Mouse (Mus musculus): Measurements from ENCODE around the gene Gm49369. TPM values are rescaled to one million over a fixed set of nuclear protein-coding genes. Genes with fewer than 3 reads are reported as not detected.

Gm49369 gene
- total and polyA plus RNA-seq, 2 experiments from 2014 or later, result 0.85 TPM; not detected in 1

DNA sequence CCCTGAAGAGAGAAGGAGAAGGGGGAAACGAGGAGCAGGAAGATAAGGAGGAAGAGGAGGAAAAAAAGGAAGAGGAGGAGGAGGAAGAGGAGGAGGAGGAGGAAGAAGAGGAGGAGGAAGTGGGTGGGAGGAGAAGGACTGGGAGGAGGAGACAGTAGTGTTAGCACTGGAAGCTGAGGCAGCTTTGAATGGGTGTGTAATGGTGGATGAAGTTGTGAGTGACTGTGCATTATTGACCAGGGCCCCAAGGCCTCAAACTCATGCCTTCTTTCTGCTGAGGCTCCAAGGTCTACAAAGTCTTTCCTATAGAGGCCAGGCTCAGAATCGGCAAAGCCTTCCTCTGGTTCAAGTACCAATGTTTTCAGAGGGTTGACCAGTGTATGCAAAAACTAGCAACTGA, 39.4 kb upstream of the Gm49369 start:
- Histone ChIP-seq H3K9me3 (replicated peaks; ENCODE audit: control insufficient read depth, low read length) (no peaks in the 10 kb centered on the region), H3K4me2 (ENCODE audit: low read depth, low read length) (no peak overlapping the region), H3K9ac (replicated peaks; ENCODE audit: low read depth, low read length) (no peak overlapping the region), H3K36me3 (replicated peaks; ENCODE audit: control insufficient read depth, insufficient read depth, low read length) (no peaks in the 10 kb centered on the region), H3K27ac (ENCODE audit: low read depth) (no peak overlapping the region), H3K4me3 (ENCODE audit: low read depth, low read length) (no peak overlapping the region), H3K27me3 (ENCODE audit: control insufficient read depth, insufficient read depth, low read length) (no peaks in the 10 kb centered on the region), H3K4me1 (ENCODE audit: control insufficient read depth, insufficient read depth) (no peaks in the 10 kb centered on the region)
- ATAC-seq (ENCODE audit: insufficient read depth, low read depth) (no peak), DNase-seq (ENCODE audit: low spot score) (no peak)
- 59% methylated on average over 2 of the region's 2 CpGs for WGBS
- TF ChIP-seq CTCF (IDR thresholded peaks at IDR 0.05; ENCODE audit: low read depth), result no peak

DNA sequence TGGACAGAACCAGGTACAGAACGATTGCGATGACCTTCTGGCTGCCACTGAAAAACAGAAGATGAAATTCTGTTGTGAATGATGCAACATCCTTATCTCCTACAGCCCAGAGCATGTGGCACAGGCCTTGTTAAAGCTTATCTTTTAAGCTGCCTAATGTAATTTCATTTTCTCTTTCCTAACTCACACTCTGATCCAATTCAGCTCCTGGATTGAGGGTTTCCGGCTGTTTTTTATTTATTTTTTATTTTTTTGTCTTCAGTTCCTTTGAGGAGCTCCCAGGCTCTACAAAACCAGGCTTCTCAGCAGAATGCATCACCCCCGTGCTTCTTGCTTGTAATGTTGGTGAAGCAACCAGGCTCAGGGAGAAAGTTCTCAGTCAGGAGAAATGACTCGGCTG, 37.4 kb upstream of the Gm49369 start:
- ATAC-seq (ENCODE audit: insufficient read depth, low read depth) (no peak), DNase-seq (ENCODE audit: low spot score) (no peak)
- no peaks in the 10 kb centered on the region for H3K27me3 ChIP-seq (ENCODE audit: control insufficient read depth, insufficient read depth, low read length)
- no peak overlapping the region for H3K4me2 ChIP-seq (ENCODE audit: low read depth, low read length)
- H3K4me3 ChIP-seq (ENCODE audit: low read depth, low read length), result no peak overlapping the region
- no peak overlapping the region for H3K9ac ChIP-seq (replicated peaks; ENCODE audit: low read depth, low read length)
- no peaks in the 10 kb centered on the region for H3K9me3 ChIP-seq (replicated peaks; ENCODE audit: control insufficient read depth, low read length)
- H3K4me1 ChIP-seq (ENCODE audit: control insufficient read depth, insufficient read depth), result no peaks in the 10 kb centered on the region
- no peak overlapping the region for H3K27ac ChIP-seq (ENCODE audit: low read depth)
- no peaks in the 10 kb centered on the region for H3K36me3 ChIP-seq (replicated peaks; ENCODE audit: control insufficient read depth, insufficient read depth, low read length)
- no peak for TF ChIP-seq EP300 (IDR thresholded peaks at IDR 0.05; ENCODE audit: low read depth)
- TF ChIP-seq CTCF (IDR thresholded peaks at IDR 0.05; ENCODE audit: low read depth), result no peak
- WGBS, result 69% methylated on average over 5 of the region's 5 CpGs

DNA sequence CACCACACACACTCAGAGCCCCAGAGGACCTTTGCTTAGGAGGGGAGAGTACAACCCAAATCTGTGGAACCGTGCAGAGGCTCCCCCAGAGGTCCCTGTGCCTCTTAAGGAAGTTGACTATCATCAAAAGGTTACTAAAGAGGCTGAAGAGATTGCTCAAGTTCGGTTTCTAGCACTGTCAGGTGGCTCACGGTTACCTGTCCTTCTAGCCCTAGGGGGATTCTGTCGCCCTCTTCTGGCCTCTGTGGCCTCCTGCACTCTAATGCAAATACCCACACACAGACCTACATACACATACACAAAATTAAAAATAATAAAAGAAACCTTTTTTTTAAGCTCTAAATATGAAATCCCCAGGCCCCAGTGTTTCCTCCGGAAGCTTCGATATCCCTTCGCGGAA, 36.2 kb upstream of the Gm49369 start:
- no peak overlapping the region for H3K4me2 ChIP-seq (ENCODE audit: low read depth, low read length)
- no peaks in the 10 kb centered on the region for H3K27me3 ChIP-seq (ENCODE audit: control insufficient read depth, insufficient read depth, low read length)
- no peak for DNase-seq (ENCODE audit: low spot score)
- H3K9ac ChIP-seq (replicated peaks; ENCODE audit: low read depth, low read length), result no peak overlapping the region
- H3K9me3 ChIP-seq (replicated peaks; ENCODE audit: control insufficient read depth, low read length), result no peaks in the 10 kb centered on the region
- ATAC-seq (ENCODE audit: insufficient read depth, low read depth), result no peak
- H3K4me3 ChIP-seq (ENCODE audit: low read depth, low read length), result no peak overlapping the region
- no peaks in the 10 kb centered on the region for H3K4me1 ChIP-seq (ENCODE audit: control insufficient read depth, insufficient read depth)
- no peaks in the 10 kb centered on the region for H3K36me3 ChIP-seq (replicated peaks; ENCODE audit: control insufficient read depth, insufficient read depth, low read length)
- TF ChIP-seq CTCF (IDR thresholded peaks at IDR 0.05; ENCODE audit: low read depth) (no peak), EP300 (IDR thresholded peaks at IDR 0.05; ENCODE audit: low read depth) (no peak)
- WGBS, result 84% methylated on average over 8 of the region's 8 CpGs
- H3K27ac ChIP-seq (ENCODE audit: low read depth), result no peak overlapping the region

DNA sequence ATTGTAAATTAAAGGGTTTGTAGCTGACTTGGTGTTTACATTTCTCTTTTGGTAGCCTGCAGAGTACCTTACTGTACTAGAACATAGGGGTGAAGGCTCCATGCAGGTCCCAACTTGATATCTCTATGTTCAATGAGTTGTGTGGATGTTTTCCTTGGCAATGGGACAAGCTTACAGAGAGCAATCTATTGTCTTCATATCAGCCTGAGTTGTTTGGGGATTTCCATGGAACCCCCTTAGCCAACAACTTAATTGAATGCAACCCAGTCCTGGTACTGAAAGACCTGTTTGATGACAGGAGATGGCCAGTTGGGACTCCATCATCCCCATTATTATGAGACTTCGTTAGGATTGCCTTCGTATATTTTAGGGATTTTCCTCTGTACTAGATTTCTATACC, 35.6 kb upstream of the Gm49369 start:
- Histone ChIP-seq H3K9me3 (replicated peaks; ENCODE audit: control insufficient read depth, low read length) (no peaks in the 10 kb centered on the region), H3K36me3 (replicated peaks; ENCODE audit: control insufficient read depth, insufficient read depth, low read length) (no peaks in the 10 kb centered on the region), H3K9ac (replicated peaks; ENCODE audit: low read depth, low read length) (no peak overlapping the region), H3K27ac (ENCODE audit: low read depth) (no peak overlapping the region), H3K4me2 (ENCODE audit: low read depth, low read length) (no peak overlapping the region), H3K4me3 (ENCODE audit: low read depth, low read length) (no peak overlapping the region), H3K4me1 (ENCODE audit: control insufficient read depth, insufficient read depth) (no peaks in the 10 kb centered on the region), H3K27me3 (ENCODE audit: control insufficient read depth, insufficient read depth, low read length) (no peaks in the 10 kb centered on the region)
- ATAC-seq (ENCODE audit: insufficient read depth, low read depth), result no peak
- 69% methylated on average over 2 of the region's 2 CpGs for WGBS
- TF ChIP-seq CTCF (IDR thresholded peaks at IDR 0.05; ENCODE audit: low read depth), result no peak
- no peak for TF ChIP-seq EP300 (IDR thresholded peaks at IDR 0.05; ENCODE audit: low read depth)
- no peak for DNase-seq (ENCODE audit: low spot score)

DNA sequence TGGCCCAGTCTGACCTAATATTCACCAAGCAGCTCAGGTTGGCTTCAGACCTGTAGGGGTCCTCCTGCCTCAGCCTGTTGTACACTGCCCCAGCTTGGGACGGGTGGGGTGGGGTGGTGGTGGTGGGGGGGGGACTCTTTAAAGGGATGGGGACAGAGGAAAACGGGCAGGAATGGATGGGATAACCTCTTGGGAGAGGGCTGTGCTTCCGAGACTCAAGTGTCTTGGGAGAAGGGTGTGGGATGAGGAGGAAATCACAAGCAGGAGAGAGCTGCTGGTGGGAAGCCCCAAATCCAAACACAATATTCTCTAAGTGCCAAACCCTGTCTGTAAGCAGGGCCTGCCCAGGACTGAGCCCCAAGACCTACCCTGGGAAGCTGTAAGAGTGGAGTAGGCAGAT, 33.8 kb upstream of the Gm49369 start:
- Histone ChIP-seq H3K4me1 (ENCODE audit: control insufficient read depth, insufficient read depth) (no peaks in the 10 kb centered on the region), H3K27me3 (ENCODE audit: control insufficient read depth, insufficient read depth, low read length) (no peaks in the 10 kb centered on the region), H3K4me2 (ENCODE audit: low read depth, low read length) (no peak overlapping the region), H3K4me3 (ENCODE audit: low read depth, low read length) (no peak overlapping the region), H3K9ac (replicated peaks; ENCODE audit: low read depth, low read length) (no peak overlapping the region), H3K36me3 (replicated peaks; ENCODE audit: control insufficient read depth, insufficient read depth, low read length) (no peaks in the 10 kb centered on the region), H3K27ac (ENCODE audit: low read depth) (no peak overlapping the region), H3K9me3 (replicated peaks; ENCODE audit: control insufficient read depth, low read length) (no peaks in the 10 kb centered on the region)
- DNase-seq (ENCODE audit: low spot score) (no peak), ATAC-seq (ENCODE audit: insufficient read depth, low read depth) (no peak)
- no peak for TF ChIP-seq EP300 (IDR thresholded peaks at IDR 0.05; ENCODE audit: low read depth)
- no peak for TF ChIP-seq CTCF (IDR thresholded peaks at IDR 0.05; ENCODE audit: low read depth)
- 42% methylated on average over 3 of the region's 3 CpGs for WGBS

GRCm38 (mm10) chr7:142415314-142415713, 32.8 kb upstream of the Gm49369 start:
- TF ChIP-seq EP300 (IDR thresholded peaks at IDR 0.05; ENCODE audit: low read depth) (no peak), CTCF (IDR thresholded peaks at IDR 0.05; ENCODE audit: low read depth) (no peak)
- no peak for ATAC-seq (ENCODE audit: insufficient read depth, low read depth)
- Histone ChIP-seq H3K27ac (ENCODE audit: low read depth) (no peak overlapping the region), H3K4me1 (ENCODE audit: control insufficient read depth, insufficient read depth) (no peaks in the 10 kb centered on the region), H3K36me3 (replicated peaks; ENCODE audit: control insufficient read depth, insufficient read depth, low read length) (no peaks in the 10 kb centered on the region), H3K27me3 (ENCODE audit: control insufficient read depth, insufficient read depth, low read length) (no peaks in the 10 kb centered on the region), H3K9me3 (replicated peaks; ENCODE audit: control insufficient read depth, low read length) (no peaks in the 10 kb centered on the region), H3K9ac (replicated peaks; ENCODE audit: low read depth, low read length) (no peak overlapping the region), H3K4me2 (ENCODE audit: low read depth, low read length) (no peak overlapping the region), H3K4me3 (ENCODE audit: low read depth, low read length) (no peak overlapping the region)
- 59% methylated on average over 4 of the region's 4 CpGs for WGBS
- DNase-seq (ENCODE audit: low spot score), result no peak
